Mouse (Mus musculus): ENCODE results near the gene Chka.

- TF ChIP-seq CTCF (IDR thresholded peaks at IDR 0.05; ENCODE audit: control insufficient read depth, insufficient read depth, insufficient read length) (no peak), USF1 (IDR thresholded peaks at IDR 0.05; ENCODE audit: low read depth) (no peak), FOSL1 (IDR thresholded peaks at IDR 0.05; ENCODE audit: insufficient read depth, low read length, poor library complexity, severe bottlenecking) (no peak), MAX (IDR thresholded peaks at IDR 0.05) (no peak), CEBPB (IDR thresholded peaks at IDR 0.05; ENCODE audit: low read depth) (no peak)
Observed at GRCm38 (mm10) chr19:3815824-3816223, 35.7 kb upstream of the Chka start.

All from C2C12 (cell line).